Mouse (Mus musculus) neural tube, embryonic 15.5 days (tissue): ENCODE data around the gene Usb1. TPM values are rescaled to one million over a fixed set of nuclear protein-coding genes. Genes with fewer than 3 reads are reported as not detected.

Experiments
- ATAC-seq: fragments of 200-750 bp; cut with Nextera tagmentation; 2 replicates; pipeline ENCODE4 v1.8.0; 2017; ENCODE audit warnings: mild to moderate bottlenecking, moderate TSS enrichment, moderate library complexity; ENCODE audit not compliant: low FRiP score
- H3K27ac ChIP-seq: fragments of 300-500 bp; sonication (generic); replicated peaks from 2 replicates; pipeline ENCODE4 v1.5.1; 2015; ENCODE audit warnings: mild to moderate bottlenecking, inconsistent platforms
- H3K27me3 ChIP-seq: fragments of 300-500 bp; sonication (generic); replicated peaks from 2 replicates; pipeline ENCODE4 v1.6.1; 2015; ENCODE audit warnings: inconsistent platforms
- H3K36me3 ChIP-seq: fragments of 300-500 bp; sonication (generic); 2 replicates; pipeline ENCODE4 v1.6.1; 2015; ENCODE audit warnings: inconsistent platforms
- H3K4me1 ChIP-seq: fragments of 300-500 bp; sonication (generic); 2 replicates; pipeline ENCODE4 v1.6.1; 2015; ENCODE audit warnings: inconsistent platforms
- H3K4me2 ChIP-seq: fragments of 300-500 bp; sonication (generic); 2 replicates; pipeline ENCODE4 v1.6.1; 2015; ENCODE audit warnings: inconsistent platforms, mild to moderate bottlenecking, moderate library complexity
- H3K4me3 ChIP-seq: fragments of 300-500 bp; sonication (generic); replicated peaks from 2 replicates; pipeline ENCODE4 v1.5.1; 2015; ENCODE audit warnings: mild to moderate bottlenecking, inconsistent platforms
- H3K9ac ChIP-seq: fragments of 300-500 bp; sonication (generic); replicated peaks from 2 replicates; pipeline ENCODE4 v1.6.1; 2015; ENCODE audit warnings: mild to moderate bottlenecking, inconsistent platforms
- H3K9me3 ChIP-seq: fragments of 300-500 bp; sonication (generic); replicated peaks from 2 replicates; pipeline ENCODE4 v1.6.1; 2016; ENCODE audit warnings: inconsistent platforms
- WGBS: fragments of 180-500 bp; shearing (Covaris S2); methylation state at CpG from one replicate; pipeline ENCODE4 v1.1.7; 2015; ENCODE audit warnings: mixed read lengths; 5-methylcytosine and 5-hydroxymethylcytosine counted together
- polyA plus RNA-seq: library from polyadenylated mRNA; unstranded; fragments of >200 nt; fragmentation: Nextera tagmentation; extraction: Ambion mirVana; gene quantifications from 2 replicates; pipeline ENCODE4 v1.2.1, GENCODE M21; 2015

Gene Usb1
- polyA plus RNA-seq, 1 experiment from 2014 or later = 30.1 TPM

DNA sequence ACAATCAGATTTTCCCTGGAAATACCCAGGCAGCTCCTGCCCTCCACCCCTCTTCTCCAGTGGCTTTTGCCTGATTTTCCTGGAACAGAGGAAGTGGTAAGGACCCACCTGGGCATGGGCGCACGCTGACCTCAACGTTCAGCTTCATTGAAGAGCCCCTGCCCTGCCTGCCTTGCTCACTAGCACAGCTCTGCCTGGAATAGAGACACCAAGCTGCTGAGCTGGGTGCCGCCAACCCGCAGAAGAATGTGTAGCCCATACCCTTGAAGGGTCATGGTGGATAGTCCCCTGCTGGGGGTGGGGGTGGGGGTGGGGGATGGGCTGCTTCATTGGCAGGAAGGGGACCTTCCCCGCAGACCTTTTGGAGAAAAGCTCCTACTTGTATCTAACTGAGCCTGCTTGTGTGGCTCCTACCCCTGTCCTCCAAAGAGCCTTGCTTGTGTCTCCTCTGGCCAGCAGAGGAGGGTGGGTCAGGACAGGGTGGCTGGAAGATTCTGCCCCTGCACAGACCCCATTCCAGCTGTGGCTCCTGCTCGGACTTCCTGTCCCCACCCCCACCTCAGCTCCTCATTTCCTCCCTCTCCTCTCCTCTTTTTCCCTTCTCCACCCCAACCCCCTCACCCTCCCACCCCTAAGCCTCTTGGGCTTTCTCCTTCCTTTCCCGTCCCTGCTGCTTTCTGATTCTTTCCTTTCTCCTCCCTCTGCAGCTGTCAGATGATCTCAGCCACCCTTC is 63.3 kb downstream of the Usb1 start:
- 46% methylated on average over 8 of the region's 8 CpGs for WGBS
- Histone ChIP-seq H3K4me2 (no peak overlapping the region), H3K4me3 (no peak overlapping the region), H3K27ac (no peak overlapping the region), H3K36me3 (no peaks in the 10 kb centered on the region), H3K27me3 (no peaks in the 10 kb centered on the region), H3K4me1 (peaks cover 14% of the 10 kb centered on the region), H3K9ac (no peak overlapping the region), H3K9me3 (no peaks in the 10 kb centered on the region)
- ATAC-seq = no peak

GRCm38 (mm10) chr8:95396752-95397151 is 64.7 kb downstream of the Usb1 start:
- H3K36me3 ChIP-seq = no peaks in the 10 kb centered on the region
- peaks cover 14% of the 10 kb centered on the region for H3K4me1 ChIP-seq
- no peaks in the 10 kb centered on the region for H3K9me3 ChIP-seq
- no peak for ATAC-seq
- 0 out of 2 replicates have a peak overlapping the region, but pooled peaks have one; percentile 18 for H3K27ac ChIP-seq
- H3K27me3 ChIP-seq = no peaks in the 10 kb centered on the region
- no peak overlapping the region for H3K9ac ChIP-seq
- WGBS = 73% methylated on average over 11 of the region's 11 CpGs
- no peak overlapping the region for H3K4me3 ChIP-seq
- H3K4me2 ChIP-seq = no peak overlapping the region

Other genes with a start within 250 kb of the Usb1 start
- 27.2 and 28.5 TPM in 2 replicates for gene Kifc3, start 129.5 kb upstream of the Usb1 start, polyA plus RNA-seq
- gene Cngb1, start 25.7 kb upstream of the Usb1 start, polyA plus RNA-seq = 0.26 and 0.86 TPM in 2 replicates
- gene Tepp, start 21.7 kb upstream of the Usb1 start, polyA plus RNA-seq = 1.7 and 2.5 TPM in 2 replicates
- 12.4 and 12.6 TPM in 2 replicates for gene Zfp319, start 334 bp upstream of the Usb1 start, polyA plus RNA-seq
- gene Mmp15, start 20.0 kb downstream of the Usb1 start, polyA plus RNA-seq = 20.9 and 21.4 TPM in 2 replicates
- 121 and 123 TPM in 2 replicates for gene Cfap20, start 102.6 kb downstream of the Usb1 start, polyA plus RNA-seq
- gene Csnk2a2, start 157.8 kb downstream of the Usb1 start, polyA plus RNA-seq = 7.3 and 8.5 TPM in 2 replicates
- 0.78 and 1.0 TPM in 2 replicates for gene Ccdc113, start 201.8 kb downstream of the Usb1 start, polyA plus RNA-seq
- not detected in 2 replicates for gene Prss54, start 244.1 kb downstream of the Usb1 start, polyA plus RNA-seq